In the genomic region with DNA sequence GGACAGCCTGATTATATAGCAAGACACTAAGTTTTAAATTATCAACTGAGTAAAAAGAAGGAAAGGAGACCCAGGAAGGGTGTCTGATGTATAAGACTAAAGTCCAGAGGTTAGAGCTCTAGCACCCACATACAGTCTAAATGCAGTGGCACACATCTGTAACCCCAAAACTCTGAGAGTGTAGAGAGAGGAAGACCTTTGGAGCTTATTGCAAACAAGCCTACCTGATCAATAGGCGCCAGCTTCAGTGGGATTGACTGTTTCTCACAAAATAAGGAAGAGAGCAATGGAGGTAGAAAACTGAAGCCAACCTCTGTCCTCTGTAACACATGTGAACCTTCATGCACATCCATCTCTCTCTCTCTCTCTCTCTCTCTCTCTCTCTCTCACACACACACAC, we compare ENCODE assay signal across 21 mouse cellular contexts. TPM values are rescaled to one million over a fixed set of nuclear protein-coding genes. Genes with fewer than 3 reads are reported as not detected.
A peak's percentile ranks its signal among the peaks of the same experiment; 100 is the strongest.
DNase-seq lines count a peak whose midpoint lies in the region; ATAC-seq and TF ChIP-seq lines count a peak whose summit lies in the region.
"Had no signal": no experiment of that assay in that cellular context is flagged by ENCODE, and none has a peak within 500 bp of the region (broad histone marks: within the 10 kb centered on the region; RNA-seq: fewer than 3 reads in every experiment).

No protein-coding gene starts in this region.

- DNase-seq in liver, adult 2 months (ENCODE audit: extremely low read depth, low read depth, low spot score), result peak; percentile 70
- no peak for DNase-seq in liver, embryonic 11.5 days (ENCODE audit: low spot score)
- DNase-seq in liver, result no peak
- DNase-seq in liver, postnatal 0 days, result no peak
- DNase-seq: adrenal gland, adult 2 months; adrenal gland, adult 8-10 months; adrenal gland, postnatal 10 days; adrenal gland, postnatal 14 days; adrenal gland, postnatal 25 days; adrenal gland, postnatal 36 days; B cell, adult 2 months; cerebellum, adult 11 months; cerebellum, adult 11-12 months; cerebellum, adult 18-20 months had no signal

- H3K4me1 ChIP-seq in liver, adult 2 months (ENCODE audit: control insufficient read depth, insufficient read depth, low read length), result peaks cover 11% of the 10 kb centered on the region
- no peaks in the 10 kb centered on the region for H3K4me1 ChIP-seq in liver, embryonic 11.5 days (replicated peaks; ENCODE audit: control insufficient read depth, insufficient read depth, low read length)
- no peaks in the 10 kb centered on the region; the same call in 1 of the 2 replicates for H3K4me1 ChIP-seq in liver, embryonic 16.5 days (ENCODE audit: control insufficient read depth, low read depth, low read length)
- no peaks in the 10 kb centered on the region; the same call in 1 of the 2 replicates for H3K4me1 ChIP-seq in liver, postnatal 0 days (ENCODE audit: insufficient read depth)
- no peaks in the 10 kb centered on the region for H3K4me1 ChIP-seq in liver, embryonic 12.5 days

- no peak for TF ChIP-seq EP300 in liver, postnatal 0 days (IDR thresholded peaks at IDR 0.05; ENCODE audit: low read depth)

- WGBS in liver, adult 2 months, result 17% methylated on average over 1 of the region's 1 CpGs
- whole genome bisulfite sequencing in liver, embryonic 11.5 days, result 48% methylated on average over 1 of the region's 1 CpGs
- WGBS in liver, embryonic 16.5 days (ENCODE audit: insufficient replicate concordance), result 46% methylated on average over 1 of the region's 1 CpGs
- WGBS in liver, postnatal 0 days (ENCODE audit: insufficient replicate concordance), result 39% methylated on average over 1 of the region's 1 CpGs
- 56% methylated on average over 1 of the region's 1 CpGs for WGBS in liver, embryonic 12.5 days (ENCODE audit: insufficient replicate concordance)

- H3K27me3 ChIP-seq in liver, adult 2 months (ENCODE audit: control insufficient read depth, insufficient read depth, low read length), result no peaks in the 10 kb centered on the region
- no peaks in the 10 kb centered on the region for H3K27me3 ChIP-seq in liver, embryonic 11.5 days (replicated peaks; ENCODE audit: control insufficient read depth, insufficient read depth, low read length)
- no peaks in the 10 kb centered on the region for H3K27me3 ChIP-seq in liver, embryonic 16.5 days (ENCODE audit: control insufficient read depth, insufficient read depth, low read depth, low read length)
- H3K27me3 ChIP-seq in liver, postnatal 0 days (ENCODE audit: insufficient read depth, low read length), result no peaks in the 10 kb centered on the region
- no peaks in the 10 kb centered on the region for H3K27me3 ChIP-seq in liver, embryonic 12.5 days (replicated peaks)
- H3K27me3 ChIP-seq: CH12.LX, Patski had no signal

- H3K9me3 ChIP-seq in liver, embryonic 11.5 days (ENCODE audit: control insufficient read depth, low read length), result no peaks in the 10 kb centered on the region
- no peaks in the 10 kb centered on the region for H3K9me3 ChIP-seq in liver, embryonic 16.5 days (replicated peaks; ENCODE audit: control insufficient read depth, low read length)
- H3K9me3 ChIP-seq in liver, postnatal 0 days (ENCODE audit: low read length), result no peaks in the 10 kb centered on the region
- no peaks in the 10 kb centered on the region for H3K9me3 ChIP-seq in liver, embryonic 12.5 days (replicated peaks)
- H3K9me3 ChIP-seq: G1E had no signal

- no peak overlapping the region for H3K9ac ChIP-seq in liver, adult 2 months (ENCODE audit: low read depth, low read length)
- H3K9ac ChIP-seq in liver, embryonic 11.5 days (ENCODE audit: low read depth, low read length), result no peak overlapping the region
- no peak overlapping the region for H3K9ac ChIP-seq in liver, embryonic 16.5 days (ENCODE audit: low read depth, low read length)
- no peak overlapping the region for H3K9ac ChIP-seq in liver, postnatal 0 days (replicated peaks)
- no peak overlapping the region for H3K9ac ChIP-seq in liver, embryonic 12.5 days

- H3K79me2 ChIP-seq in liver, adult 2 months (ENCODE audit: control insufficient read depth, insufficient read depth, low read length), result no peaks in the 10 kb centered on the region

- ATAC-seq in liver, embryonic 11.5 days (replicated peaks; ENCODE audit: low FRiP score), result no peak
- ATAC-seq in liver, embryonic 16.5 days (ENCODE audit: low read depth), result peak; percentile 50; the same call in 1 of the 2 replicates
- peak; percentile 54; the same call in 1 of the 2 replicates for ATAC-seq in liver, postnatal 0 days
- no peak for ATAC-seq in liver, embryonic 12.5 days
- ATAC-seq: activated CD4-positive, CD25-positive, alpha-beta regulatory T cell, adult 4 months; CD4-positive, CD25-positive, alpha-beta regulatory T cell, adult 4 months; Patski had no signal

- peak overlapping the region; percentile 30 for H3K27ac ChIP-seq in liver, adult 2 months (replicated peaks; ENCODE audit: insufficient read depth, low read depth, low read length)
- H3K27ac ChIP-seq in liver, embryonic 11.5 days (ENCODE audit: low read depth, low read length), result no peak overlapping the region
- H3K27ac ChIP-seq in liver, embryonic 16.5 days (ENCODE audit: low read length), result no peak overlapping the region
- peak overlapping the region; percentile 57; the same call in 1 of the 2 replicates for H3K27ac ChIP-seq in liver, postnatal 0 days (ENCODE audit: low read depth)
- no peak overlapping the region for H3K27ac ChIP-seq in liver, embryonic 12.5 days

- no peak for TF ChIP-seq CTCF in liver, adult 2 months (IDR thresholded peaks at IDR 0.05; ENCODE audit: low read depth, low read length)
- no peak for TF ChIP-seq CTCF in liver, postnatal 0 days (IDR thresholded peaks at IDR 0.05; ENCODE audit: low read depth)

- H3K36me3 ChIP-seq in liver, adult 2 months (ENCODE audit: control insufficient read depth, insufficient read depth, low read length), result no peaks in the 10 kb centered on the region
- no peaks in the 10 kb centered on the region for H3K36me3 ChIP-seq in liver, embryonic 11.5 days (ENCODE audit: control insufficient read depth, insufficient read depth, low read length)
- no peaks in the 10 kb centered on the region for H3K36me3 ChIP-seq in liver, embryonic 16.5 days (ENCODE audit: control insufficient read depth, insufficient read depth)
- H3K36me3 ChIP-seq in liver, postnatal 0 days (replicated peaks; ENCODE audit: insufficient read depth, low read length), result no peaks in the 10 kb centered on the region
- H3K36me3 ChIP-seq in liver, embryonic 12.5 days, result no peaks in the 10 kb centered on the region
- H3K36me3 ChIP-seq: G1E had no signal

- no peak for TF ChIP-seq POLR2A in liver, adult 2 months (IDR thresholded peaks at IDR 0.05; ENCODE audit: extremely low read depth, insufficient read depth, low read length)

- no peak overlapping the region for H3K4me3 ChIP-seq in liver, adult 2 months (ENCODE audit: insufficient read depth, low read depth, low read length)
- H3K4me3 ChIP-seq in liver, embryonic 11.5 days (ENCODE audit: low read depth, low read length), result no peak overlapping the region
- no peak overlapping the region for H3K4me3 ChIP-seq in liver, embryonic 16.5 days (ENCODE audit: low read depth, low read length)
- H3K4me3 ChIP-seq in liver, postnatal 0 days (ENCODE audit: low read depth, low read length), result no peak overlapping the region
- no peak overlapping the region for H3K4me3 ChIP-seq in liver, embryonic 12.5 days

- no peak overlapping the region for H3K4me2 ChIP-seq in liver, embryonic 11.5 days
- H3K4me2 ChIP-seq in liver, embryonic 16.5 days (ENCODE audit: low read depth, low read length), result no peak overlapping the region
- no peak overlapping the region for H3K4me2 ChIP-seq in liver, postnatal 0 days (ENCODE audit: low read depth, low read length)
- H3K4me2 ChIP-seq in liver, embryonic 12.5 days, result no peak overlapping the region

RNA-seq across cellular contexts. Expression of gene Slc25a13, which starts 26.9 kb away (rescaled TPM):
- 206 and 232 TPM in 2 replicates for total RNA-seq in liver, adult 2 months (2014; rRNA removed)
- polyA plus RNA-seq in liver, adult 2 months (2012; rRNA removed), result 53.5 and 60.3 TPM in 2 replicates
- 55.4 and 61.3 TPM in 2 replicates for polyA plus RNA-seq in liver, embryonic 11.5 days (2014; fragmentation: Nextera tagmentation; extraction: Ambion mirVana)
- 55.1 and 58.7 TPM in 2 replicates for polyA plus RNA-seq in liver, embryonic 16.5 days (2015; fragmentation: Nextera tagmentation; extraction: Ambion mirVana)
- 160 and 167 TPM in 2 replicates for polyA plus RNA-seq in liver, postnatal 0 days (2015; fragmentation: Nextera tagmentation; extraction: Ambion mirVana)
- polyA plus RNA-seq in liver, embryonic 12.5 days (2016; fragmentation: Nextera tagmentation; extraction: Ambion mirVana), result 41.9 and 43.6 TPM in 2 replicates
- total RNA-seq: CH12.LX had no signal

Comparison
In these comparisons a context has a peak if more than half of its experiments do, and no peak if none do; other contexts are left out.
1. H3K27ac ChIP-seq: peak in liver, adult 2 months (single experiment) and liver, postnatal 0 days (single experiment); none in liver, embryonic 11.5 days (single experiment), liver, embryonic 16.5 days (single experiment) and liver, embryonic 12.5 days (single experiment).
2. ATAC-seq: peak in liver, embryonic 16.5 days (single experiment) and liver, postnatal 0 days (single experiment); none in liver, embryonic 11.5 days (single experiment) and liver, embryonic 12.5 days (single experiment).